Mouse (Mus musculus) inflammation-experienced regulatory T-cells, adult 6 months (primary cell): ENCODE measurements around the gene Nudcd2. TPM values are rescaled to one million over a fixed set of nuclear protein-coding genes. Genes with fewer than 3 reads are reported as not detected.
A peak's percentile ranks its signal among the peaks of the same experiment; 100 is the strongest.

Source experiments
- ATAC-seq: one replicate; pipeline ENCODE4 v1.8.0; 2017
- polyA plus RNA-seq, 3 experiments: library from polyadenylated mRNA; unstranded; fragments of 100-300 nt; shearing (Covaris generic); gene quantifications; one replicate each; pipeline ENCODE4 v1.2.1; 2017

Nudcd2 gene
- polyA plus RNA-seq, 3 experiments from 2014 or later = 39.3 to 75.1 (median 40.0) TPM

DNA sequence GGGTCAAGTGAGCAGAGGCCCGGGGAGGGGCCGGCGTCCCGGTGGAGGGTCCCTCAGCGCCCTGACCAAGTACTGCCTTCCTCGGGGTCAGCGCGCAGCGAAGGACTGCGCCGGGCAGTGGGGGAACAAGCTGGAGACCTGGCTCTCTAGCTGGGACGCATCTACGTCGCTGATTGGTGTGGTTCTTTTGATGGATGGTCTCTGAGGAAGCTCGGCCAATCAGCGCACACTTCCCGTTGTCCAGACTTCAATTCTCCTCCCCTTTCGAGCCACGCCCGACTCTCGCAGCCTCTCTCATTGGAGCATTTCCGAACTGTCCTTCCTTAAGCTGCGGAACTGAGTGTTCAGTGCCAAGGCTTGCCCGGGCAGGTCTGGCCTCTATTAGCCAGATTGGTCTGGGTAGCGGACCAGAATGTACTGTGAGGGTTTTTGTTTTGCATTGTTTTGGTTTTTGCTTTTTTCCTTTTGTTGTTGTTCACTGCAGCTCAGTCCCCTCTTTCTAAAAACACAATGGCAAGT lies 21.7 kb downstream of the Nudcd2 start, which contains the start of gene Ccng1:
Gene Ccng1 (minus strand): TSS at position 203 of the 519 bp plus-strand sequence.
- ATAC-seq = peak; percentile 98

DNA sequence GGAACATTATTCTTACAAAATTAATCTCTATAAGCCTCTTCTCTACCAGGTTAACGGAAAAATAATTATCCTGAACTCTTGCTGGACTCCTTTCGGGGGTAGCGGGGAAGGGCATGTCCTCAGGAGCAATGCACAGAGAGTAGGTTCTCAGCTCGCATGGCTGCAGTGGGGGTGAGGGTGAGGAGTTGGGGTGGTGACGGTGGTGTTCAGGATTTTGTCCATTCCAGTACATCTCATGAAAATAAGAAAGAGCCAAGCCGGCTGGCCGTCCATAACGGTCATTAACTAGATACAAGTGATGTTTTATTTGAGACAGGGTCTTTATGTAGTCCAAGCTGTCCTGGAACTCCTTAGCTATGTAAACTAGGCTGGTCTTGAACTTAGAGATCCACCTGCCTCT lies 22.5 kb downstream of the Nudcd2 start:
- no peak for ATAC-seq

DNA sequence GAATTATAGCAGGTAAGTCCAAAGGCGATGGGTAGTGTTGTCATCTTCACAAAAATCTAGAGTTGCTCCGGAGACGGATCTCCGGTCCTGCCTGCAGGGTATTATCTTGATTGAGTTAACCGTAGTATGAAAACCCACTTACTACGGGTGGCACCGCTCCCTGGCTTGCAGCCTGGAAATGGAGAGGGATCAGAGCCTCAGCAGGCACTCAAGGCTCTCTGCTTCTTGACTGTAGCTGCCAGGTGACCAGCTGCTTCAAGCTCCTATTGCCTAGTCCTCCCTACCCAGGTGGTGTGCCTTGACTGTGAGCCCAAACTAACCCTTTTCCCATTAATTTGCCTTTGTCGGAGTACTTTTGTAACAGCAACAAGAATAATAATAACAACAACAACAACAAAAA lies 26.4 kb downstream of the Nudcd2 start:
- no peak for ATAC-seq

DNA sequence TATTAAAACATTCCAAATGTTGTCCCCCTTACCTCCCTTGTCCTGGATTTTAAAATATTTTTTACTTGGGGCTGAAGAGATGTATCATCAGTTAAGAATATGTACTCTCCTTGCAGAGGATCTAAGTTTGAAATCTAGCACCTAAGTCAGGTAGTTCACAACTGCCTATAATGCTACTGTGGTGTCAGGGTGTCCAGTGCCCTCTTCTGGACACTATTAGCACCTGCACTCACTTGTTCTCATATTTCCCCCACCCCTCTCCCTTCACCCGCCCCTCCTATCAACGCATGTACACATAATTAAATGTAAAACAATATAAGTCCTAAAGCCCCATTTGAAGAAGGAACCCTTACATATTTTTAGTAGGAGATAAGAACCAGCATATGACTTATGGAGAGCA lies 29.9 kb downstream of the Nudcd2 start:
- peak; percentile 94 for ATAC-seq

DNA sequence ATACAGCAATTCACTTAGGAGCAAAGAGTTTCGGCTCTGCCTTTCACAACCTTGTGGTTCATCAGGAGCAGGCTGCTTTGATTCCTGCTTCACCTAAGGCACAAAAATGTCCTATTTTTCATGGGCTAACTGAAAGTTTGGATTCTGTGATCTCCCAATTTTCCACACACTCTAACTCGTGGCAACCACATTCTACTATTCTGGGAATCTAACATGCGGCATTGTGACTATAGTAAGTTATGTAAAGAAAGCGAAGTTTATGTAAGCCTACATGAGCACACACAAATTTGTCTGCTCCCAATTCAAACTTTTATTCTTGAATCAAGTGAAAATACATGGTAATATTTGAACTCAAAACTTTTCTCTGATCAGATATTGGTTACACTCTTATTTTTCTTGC lies 31.2 kb downstream of the Nudcd2 start:
- no peak for ATAC-seq

DNA sequence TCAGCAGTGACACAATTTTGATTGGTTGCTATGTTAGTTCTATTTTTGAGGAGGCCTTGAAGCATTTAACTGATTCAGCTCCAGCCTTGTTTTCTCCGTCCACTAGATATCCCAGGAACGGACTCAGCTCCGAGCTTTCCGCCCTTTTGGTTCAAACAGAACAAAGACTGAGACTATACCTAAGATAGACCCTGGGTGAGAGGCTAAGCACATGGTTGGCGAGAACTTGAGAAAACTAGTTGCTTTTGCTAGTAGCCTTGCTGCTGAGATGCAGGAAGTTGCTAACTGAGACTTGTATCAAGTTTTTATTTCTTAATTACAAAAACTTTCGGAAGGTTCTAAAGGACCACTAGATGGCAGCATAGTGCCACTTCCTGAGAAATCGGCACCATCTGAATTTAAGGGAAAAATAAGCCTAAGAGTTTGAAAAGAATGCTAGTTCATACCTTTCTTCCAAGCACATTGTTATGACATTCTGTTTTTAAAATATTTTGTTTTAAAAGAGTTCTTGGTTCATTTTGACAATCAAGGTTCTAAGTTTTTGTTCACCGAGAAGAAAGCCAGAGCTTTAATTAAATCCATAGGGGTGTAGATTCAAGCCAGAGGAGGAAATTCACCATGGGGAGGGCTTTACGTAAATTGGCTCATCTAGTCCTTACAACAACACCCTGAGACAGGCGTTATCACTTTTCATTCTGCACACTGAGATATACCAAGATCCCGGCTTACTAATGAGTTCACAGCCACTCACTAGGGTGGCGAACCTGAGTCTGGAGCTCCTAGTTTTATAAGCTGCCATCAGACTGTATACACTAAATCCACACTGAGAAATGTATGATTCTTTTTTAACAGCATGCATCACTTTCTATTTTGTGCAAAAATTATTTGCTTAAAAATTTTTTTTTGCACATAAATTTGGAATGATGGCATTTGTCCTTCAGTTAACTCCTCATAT lies 42.1 kb downstream of the Nudcd2 start:
- ATAC-seq = no peak

DNA sequence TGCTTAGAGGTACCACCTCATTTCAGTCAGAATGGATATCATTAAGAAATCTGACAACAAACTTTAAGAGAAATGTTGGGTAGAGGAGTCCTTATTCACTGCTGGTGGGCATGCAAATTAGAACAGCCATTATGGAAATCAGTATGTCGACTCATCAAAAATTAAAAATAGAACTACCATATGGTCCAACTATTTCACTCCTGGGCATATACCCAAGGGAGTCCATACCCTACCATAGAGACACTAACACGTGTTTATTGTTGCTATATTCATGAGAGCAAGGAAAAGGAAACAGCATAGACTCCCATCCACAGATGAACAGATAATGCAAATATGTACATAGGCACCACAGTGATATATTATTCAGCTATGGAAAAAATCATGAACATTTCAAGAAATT lies 48.4 kb downstream of the Nudcd2 start:
- ATAC-seq = no peak

DNA sequence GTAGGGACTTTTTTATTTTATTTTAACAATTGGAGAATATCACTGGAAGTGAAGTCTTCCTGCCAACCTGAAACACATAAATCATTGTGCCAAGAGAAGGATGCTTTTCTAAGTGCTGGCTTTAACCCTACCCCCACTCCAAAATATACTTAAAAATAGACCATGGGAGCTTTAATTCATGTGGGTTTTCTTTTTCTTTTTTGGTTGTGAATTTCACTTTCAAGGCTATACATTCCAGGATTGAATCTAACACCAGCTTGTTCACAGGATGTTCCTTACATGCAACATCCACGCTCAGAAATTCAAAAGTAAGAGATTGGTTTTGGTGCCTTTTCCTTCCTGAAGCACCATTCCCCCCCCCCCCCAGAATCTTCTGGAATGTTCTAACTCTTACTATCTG lies 49.9 kb downstream of the Nudcd2 start:
- no peak for ATAC-seq

DNA sequence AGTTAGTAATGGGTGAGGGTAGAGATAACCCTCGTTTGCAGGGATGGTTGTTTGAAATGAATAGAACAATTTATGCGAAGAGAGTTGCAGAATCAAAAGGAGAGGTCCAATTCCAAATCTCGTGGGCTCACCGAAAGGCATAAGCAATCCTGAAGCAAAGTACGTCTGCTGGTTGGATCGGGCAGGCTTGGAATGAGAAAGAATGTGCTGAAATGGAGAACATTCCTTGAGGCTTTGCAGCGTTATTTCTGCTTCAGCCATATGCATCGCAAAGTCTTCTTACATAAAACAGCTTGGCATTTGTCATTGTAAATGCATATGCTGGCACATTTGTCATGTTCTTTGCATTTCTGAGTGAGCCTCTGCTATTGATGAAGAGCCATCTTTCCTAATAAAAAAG lies 50.9 kb downstream of the Nudcd2 start:
- ATAC-seq = no peak

DNA sequence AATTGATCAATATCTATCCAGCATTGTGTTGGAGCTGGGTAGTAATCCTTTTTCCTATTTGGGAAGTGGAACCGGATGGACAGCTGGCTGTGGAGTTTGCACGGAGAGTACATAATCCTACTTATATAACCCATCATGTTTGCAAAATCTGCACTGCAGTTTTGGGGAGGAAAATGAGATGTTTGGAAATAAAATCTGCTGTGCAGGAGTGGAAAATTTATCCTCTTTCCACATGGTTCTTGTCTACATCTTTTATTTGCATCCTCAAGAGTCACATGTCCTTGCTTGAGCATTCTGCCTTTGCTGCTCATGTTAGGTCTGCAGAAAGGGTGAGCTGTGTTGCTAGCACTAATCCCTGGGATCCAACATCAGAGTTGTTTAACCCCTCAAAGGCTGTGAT lies 53.4 kb downstream of the Nudcd2 start:
- ATAC-seq = no peak

Other genes starting within 250 kb of the Nudcd2 start
- 100 to 1,000 TPM; 222 to 245 (median 230) TPM for gene Mat2b, start 38.5 kb upstream of the Nudcd2 start, polyA plus RNA-seq
- 10 to 100 TPM in 1 of 3 experiments, 1 to 10 TPM in 2; 2.8 to 46.9 (median 4.5) TPM for gene Hmmr, start 245 bp upstream of the Nudcd2 start, polyA plus RNA-seq
- 100 to 1,000 TPM in 1 of 3 experiments, 10 to 100 TPM in 2; 54.7 to 149 (median 61.1) TPM for gene Ccng1, start 21.6 kb downstream of the Nudcd2 start, polyA plus RNA-seq